Mouse (Mus musculus) mouse trophoblast stem cell (cell line): ENCODE results near the gene Gna11.

ENCODE experiments used
- in situ Hi-C, 2 experiments: fragments of 300-500 bp; cut with MseI, MboI; formaldehyde crosslinking; loops; 2 replicates in 1 of 2; 3 replicates in 1 of 2; pipeline ENCODE4 v1.15.1; 2025

Gna11 gene

GRCm38 (mm10) chr10:81489941-81490340, 55.0 kb downstream of the Gna11 start:
- in situ Hi-C loops: no loop called here

- in situ Hi-C loops: no loop called here
These were observed 56.9 kb downstream of the Gna11 start for GRCm38 (mm10) chr10:81488081-81488480.

- in situ Hi-C loops: no loop called here
These were observed 58.5 kb downstream of the Gna11 start for GRCm38 (mm10) chr10:81486496-81486895.

GRCm38 (mm10) chr10:81485479-81486018, 59.4 kb downstream of the Gna11 start:
- in situ Hi-C loops: no loop called here

GRCm38 (mm10) chr10:81485060-81485449, 59.9 kb downstream of the Gna11 start:
- in situ Hi-C loops: no loop called here

GRCm38 (mm10) chr10:81484441-81485059, 60.4 kb downstream of the Gna11 start:
- in situ Hi-C loops: no loop called here

GRCm38 (mm10) chr10:81483983-81484382, 61.0 kb downstream of the Gna11 start:
- in situ Hi-C loops: no loop called here

GRCm38 (mm10) chr10:81482533-81482889, 62.5 kb downstream of the Gna11 start, which contains the start of gene Celf5:
TSS of gene Celf5 (minus strand) at chr10:81482709.
- in situ Hi-C loops: no loop called here

GRCm38 (mm10) chr10:81481605-81482532, 63.1 kb downstream of the Gna11 start:
- in situ Hi-C loops: no loop called here
